Mouse (Mus musculus) skeletal muscle tissue, adult 2 months (tissue): Measurements from ENCODE around the gene Nubp1.

Experiments
- DNase-seq: peaks from one replicate; pipeline ENCODE4 v3.0.0-alpha.2; 2012; ENCODE audit warnings: low read depth, low spot score

Gene Nubp1

GRCm38 (mm10) chr16:10411764-10412746 lies at the start of gene Nubp1:
TSS of gene Nubp1 (plus strand) at chr16:10411948.
- peak; percentile 89 for DNase-seq

- no peak for DNase-seq
These were observed 48.7 kb upstream of the Nubp1 start for GRCm38 (mm10) chr16:10363061-10363460.

- DNase-seq, result no peak
These were observed 46.0 kb upstream of the Nubp1 start for GRCm38 (mm10) chr16:10365796-10366195.

GRCm38 (mm10) chr16:10366240-10367217 lies 45.2 kb upstream of the Nubp1 start:
- peak; percentile 16 for DNase-seq

GRCm38 (mm10) chr16:10369468-10369934 lies 42.2 kb upstream of the Nubp1 start:
- DNase-seq, result no peak

- no peak for DNase-seq
These were observed 41.8 kb upstream of the Nubp1 start for GRCm38 (mm10) chr16:10369996-10370395.

GRCm38 (mm10) chr16:10372372-10372771 lies 39.4 kb upstream of the Nubp1 start:
- DNase-seq, result no peak

GRCm38 (mm10) chr16:10374254-10375011 lies 37.3 kb upstream of the Nubp1 start:
- no peak for DNase-seq

- DNase-seq, result no peak
These were observed 34.5 kb upstream of the Nubp1 start for GRCm38 (mm10) chr16:10377286-10377685.

GRCm38 (mm10) chr16:10379531-10379930 lies 32.2 kb upstream of the Nubp1 start:
- DNase-seq, result no peak

GRCm38 (mm10) chr16:10384060-10384497 lies 27.7 kb upstream of the Nubp1 start:
- no peak for DNase-seq

GRCm38 (mm10) chr16:10384544-10384943 lies 27.2 kb upstream of the Nubp1 start:
- no peak for DNase-seq

GRCm38 (mm10) chr16:10385261-10385660 lies 26.5 kb upstream of the Nubp1 start:
- no peak for DNase-seq

- DNase-seq, result no peak
These were observed 22.9 kb upstream of the Nubp1 start for GRCm38 (mm10) chr16:10388634-10389365.

- DNase-seq, result no peak
These were observed 19.2 kb upstream of the Nubp1 start for GRCm38 (mm10) chr16:10392587-10392986.

GRCm38 (mm10) chr16:10394699-10395540 lies 16.8 kb upstream of the Nubp1 start, which contains the start of gene Tekt5:
TSS of gene Tekt5 (minus strand) at chr16:10395490.
- no peak for DNase-seq

GRCm38 (mm10) chr16:10398755-10399154 lies 13.0 kb upstream of the Nubp1 start:
- DNase-seq, result no peak

- peak; percentile 51 for DNase-seq
These were observed 12.6 kb upstream of the Nubp1 start for GRCm38 (mm10) chr16:10399160-10399559.

GRCm38 (mm10) chr16:10415976-10416375 lies 4.2 kb downstream of the Nubp1 start:
- peak; percentile 26 for DNase-seq
